Mouse (Mus musculus) CH12.LX (cell line): Measurements from ENCODE around the gene Cmss1. TPM values are rescaled to one million over a fixed set of nuclear protein-coding genes. Genes with fewer than 3 reads are reported as not detected.
A peak's percentile ranks its signal among the peaks of the same experiment; 100 is the strongest.

Experiments
- DNase-seq: peaks from one replicate; pipeline ENCODE4 v3.0.0-alpha.2; 2013; ENCODE audit errors: extremely low read depth
- H3K27ac ChIP-seq: 2 replicates; pipeline ENCODE4 v1.5.1; 2012; ENCODE audit warnings: low read depth, mild to moderate bottlenecking, control low read depth, moderate library complexity; ENCODE audit not compliant: insufficient read depth
- H3K27me3 ChIP-seq: replicated peaks from 2 replicates; pipeline ENCODE3; 2012; ENCODE audit warnings: inconsistent platforms
- H3K36me3 ChIP-seq, 2 experiments: replicated peaks in 1 of 2; 2 replicates each; pipeline versions ENCODE3 to v1.6.1; 2012; ENCODE audit warnings: inconsistent platforms in 1 of 2, low read length in 1 of 2, mild to moderate bottlenecking in 1 of 2, mixed read lengths in 1 of 2, moderate library complexity in 1 of 2; ENCODE audit not compliant: control insufficient read depth in 1 of 2, insufficient read depth in 1 of 2
- H3K4me1 ChIP-seq, 2 experiments: 2 replicates each; pipeline ENCODE4 v1.6.1; 2012; ENCODE audit warnings: inconsistent platforms in 1 of 2, moderate library complexity in 1 of 2; ENCODE audit not compliant: insufficient read depth in 2 of 2, control insufficient read depth in 1 of 2
- H3K4me2 ChIP-seq: 2 replicates; pipeline ENCODE4 v1.6.1; 2012; ENCODE audit warnings: low read depth, mild to moderate bottlenecking, control low read depth; ENCODE audit not compliant: poor library complexity, insufficient read depth, severe bottlenecking
- H3K4me3 ChIP-seq, 3 experiments: fragments of 150-350 bp in 1 of 3; sonication (generic) in 1 of 3; replicated peaks in 1 of 3; 2 replicates each; pipeline versions ENCODE3 to v1.5.1; 2011 to 2012; ENCODE audit warnings: low read depth in 2 of 3, low read length in 2 of 3, mild to moderate bottlenecking in 2 of 3, moderate library complexity in 2 of 3, control low read depth in 1 of 3, improper control_type of control experiment in 1 of 3, inconsistent platforms in 1 of 3, mixed read lengths in 1 of 3; ENCODE audit not compliant: poor library complexity in 1 of 3
- H3K79me2 ChIP-seq: replicated peaks from 2 replicates; pipeline ENCODE4 v1.6.1; 2012; ENCODE audit warnings: mild to moderate bottlenecking, moderate library complexity; ENCODE audit not compliant: control insufficient read depth, poor library complexity, insufficient read depth, severe bottlenecking; ENCODE audit errors: extremely low read depth
- H3K9ac ChIP-seq: 2 replicates; pipeline ENCODE4 v1.6.1; 2012; ENCODE audit warnings: low read depth, mild to moderate bottlenecking, control low read depth, moderate library complexity; ENCODE audit not compliant: insufficient read depth
- H3K9me3 ChIP-seq: replicated peaks from 2 replicates; pipeline ENCODE3; 2012; ENCODE audit warnings: low read length, inconsistent platforms, mixed read lengths
- CTCF ChIP-seq, 2 experiments: IDR thresholded peaks in 1 of 2; conservative IDR thresholded peaks in 1 of 2; 2 replicates each; pipeline ENCODE4 v1.5.1; 2011 to 2012; ENCODE audit warnings: low read depth in 2 of 2, low read length in 2 of 2, improper control_type of control experiment in 1 of 2, inconsistent platforms in 1 of 2, mild to moderate bottlenecking in 1 of 2, moderate library complexity in 1 of 2
- E2F4 ChIP-seq: IDR thresholded peaks from 2 replicates; pipeline ENCODE4 v1.6.1; 2011; ENCODE audit warnings: low read depth, low read length, improper control_type of control experiment; ENCODE audit not compliant: insufficient replicate concordance
- ELF1 ChIP-seq: IDR thresholded peaks from 2 replicates; pipeline ENCODE4 v1.6.1; 2014; ENCODE audit warnings: low read depth, mild to moderate bottlenecking, inconsistent platforms, low read length, improper control_type of control experiment
- GABPA ChIP-seq: IDR thresholded peaks from 2 replicates; pipeline ENCODE4 v1.6.1; 2012; ENCODE audit warnings: low read depth, low read length, improper control_type of control experiment, inconsistent platforms; ENCODE audit not compliant: insufficient replicate concordance
- HCFC1 ChIP-seq: IDR thresholded peaks from 2 replicates; pipeline ENCODE4 v1.6.1; 2012; ENCODE audit warnings: low read depth, mild to moderate bottlenecking, inconsistent platforms, low read length, improper control_type of control experiment
- IRF4 ChIP-seq: IDR thresholded peaks from 2 replicates; pipeline ENCODE4 v1.6.1; 2014; ENCODE audit warnings: low read depth, mild to moderate bottlenecking, inconsistent platforms, low read length, improper control_type of control experiment
- JUN ChIP-seq: IDR thresholded peaks from 2 replicates; pipeline ENCODE4 v1.6.1; 2011; ENCODE audit warnings: low read depth, mild to moderate bottlenecking, low read length, improper control_type of control experiment, moderate library complexity; ENCODE audit not compliant: insufficient read depth
- MAFK ChIP-seq: IDR thresholded peaks from 2 replicates; pipeline ENCODE4 v1.6.1; 2011; ENCODE audit warnings: low read length, improper control_type of control experiment; ENCODE audit not compliant: insufficient replicate concordance
- MAX ChIP-seq: IDR thresholded peaks from 2 replicates; pipeline ENCODE4 v1.6.1; 2011; ENCODE audit warnings: low read length, improper control_type of control experiment
- MEF2A ChIP-seq: IDR thresholded peaks from 2 replicates; pipeline ENCODE4 v1.6.1; 2014; ENCODE audit warnings: low read depth, mild to moderate bottlenecking, inconsistent platforms, low read length, improper control_type of control experiment, borderline replicate concordance
- MYC ChIP-seq: IDR thresholded peaks from 2 replicates; pipeline ENCODE4 v1.6.1; 2011; ENCODE audit warnings: low read depth, mild to moderate bottlenecking, improper control_type of control experiment, low read length
- NELFE ChIP-seq: IDR thresholded peaks from 2 replicates; pipeline ENCODE4 v1.6.1; 2011; ENCODE audit warnings: low read depth, low read length, improper control_type of control experiment
- NRF1 ChIP-seq: IDR thresholded peaks from 2 replicates; pipeline ENCODE4 v1.6.1; 2014; ENCODE audit warnings: low read depth, mild to moderate bottlenecking, inconsistent platforms, low read length, improper control_type of control experiment, moderate library complexity
- POLR2A ChIP-seq: IDR thresholded peaks from 2 replicates; pipeline ENCODE4 v1.6.1; 2011; ENCODE audit warnings: low read depth, mild to moderate bottlenecking, improper control_type of control experiment, low read length
- RAD21 ChIP-seq: IDR thresholded peaks from 2 replicates; pipeline ENCODE4 v1.6.1; 2011; ENCODE audit warnings: low read depth, mild to moderate bottlenecking, low read length, improper control_type of control experiment, moderate library complexity
- SIN3A ChIP-seq: IDR thresholded peaks from 2 replicates; pipeline ENCODE4 v1.6.1; 2012; ENCODE audit warnings: low read length, improper control_type of control experiment, inconsistent platforms
- SMC3 ChIP-seq: IDR thresholded peaks from 2 replicates; pipeline ENCODE4 v1.6.1; 2011; ENCODE audit warnings: low read depth, low read length, improper control_type of control experiment
- TBP ChIP-seq: conservative IDR thresholded peaks from 2 replicates; pipeline ENCODE4 v1.6.1; 2011; ENCODE audit warnings: low read depth, low read length, improper control_type of control experiment
- UBTF ChIP-seq: IDR thresholded peaks from 2 replicates; pipeline ENCODE4 v1.6.1; 2012; ENCODE audit warnings: low read depth, mild to moderate bottlenecking, inconsistent platforms, low read length, improper control_type of control experiment, moderate library complexity
- ZC3H11A ChIP-seq: IDR thresholded peaks from 2 replicates; pipeline ENCODE4 v1.6.1; 2012; ENCODE audit warnings: low read depth, mild to moderate bottlenecking, inconsistent platforms, low read length, improper control_type of control experiment
- dilution Hi-C: fragments of 300-500 bp; cut with MboI; formaldehyde crosslinking; loops from 2 replicates; pipeline ENCODE4 v1.14.3; 2020; ENCODE audit warnings: low sequenced_read_pairs; ENCODE audit not compliant: extremely low pct_unique_long_range_greater_than_20kb, extremely low pct_ligation_motif_present
- in situ Hi-C: fragments of 300-500 bp; cut with MboI; formaldehyde crosslinking; loops from 3 replicates; pipeline ENCODE4 v1.14.3; 2019; ENCODE audit warnings: low sequenced_read_pairs, low pct_ligation_motif_present, low pct_unique_long_range_greater_than_20kb, mixed read lengths
- polyA plus RNA-seq: library from polyadenylated mRNA; unstranded; fragments of >175 nt; gene quantifications from 2 replicates; pipeline ENCODE4 v1.2.1, GENCODE M21; 2012; ENCODE audit warnings: low read depth; ENCODE audit not compliant: insufficient read length
- total RNA-seq, 2 experiments: library from RNA; depleted of rRNA; stranded (reverse); fragments of 300-350 nt in 1 of 2; fragments of >200 nt in 1 of 2; gene quantifications; 2 replicates each; pipeline ENCODE4 v1.2.3; 2012 to 2014

Gene Cmss1
- total and polyA plus RNA-seq, 3 experiments = 94.7 to 107 (median 103) TPM

DNA sequence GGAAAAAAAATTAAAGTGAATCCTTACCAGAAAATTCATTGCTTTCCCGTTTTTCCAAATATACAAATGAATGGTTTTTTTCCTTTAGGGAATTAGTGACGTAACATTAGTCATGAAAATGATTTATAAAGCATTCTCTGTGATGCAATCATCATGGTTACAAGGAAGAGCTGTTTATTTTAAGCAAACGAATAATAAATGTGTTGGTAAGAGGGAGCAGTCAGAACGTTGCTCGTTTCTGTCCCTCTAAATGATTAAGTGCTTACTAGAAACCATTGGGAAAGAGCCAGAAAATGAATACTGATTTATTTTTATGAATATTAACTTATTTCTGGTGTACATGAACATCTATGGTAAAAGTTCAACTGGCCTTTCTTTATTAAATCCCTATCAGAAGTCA is 28.1 kb upstream of the Cmss1 start:
- peaks cover 27% of the 10 kb centered on the region for H3K27me3 ChIP-seq
- no peak for DNase-seq
- H3K79me2 ChIP-seq = no peaks in the 10 kb centered on the region
- in situ Hi-C loops = no loop called here
- no peak overlapping the region for H3K9ac ChIP-seq
- no peak for TF ChIP-seq UBTF
- TF ChIP-seq MEF2A = no peak
- no peak for TF ChIP-seq MYC
- no peak for TF ChIP-seq NRF1
- TF ChIP-seq HCFC1 = no peak
- no peak for TF ChIP-seq POLR2A
- TF ChIP-seq MAFK = no peak
- no peak for TF ChIP-seq TBP
- TF ChIP-seq NELFE = no peak
- TF ChIP-seq CTCF (conservative IDR thresholded peaks at IDR 0.05 in 1 of 2, IDR thresholded peaks at IDR 0.05 in 1 of 2; ENCODE audit: low read depth in 2 of 2, low read length in 2 of 2) = no peak
- TF ChIP-seq JUN = no peak
- TF ChIP-seq, all 38 proteins: peak for 0
- H3K9me3 ChIP-seq = no peaks in the 10 kb centered on the region
- H3K4me1 ChIP-seq = no peaks in the 10 kb centered on the region
- dilution Hi-C loops = no loop called here
- no peaks in the 10 kb centered on the region for H3K36me3 ChIP-seq
- H3K4me3 ChIP-seq = no peak overlapping the region
- H3K27ac ChIP-seq = no peak overlapping the region
- no peak overlapping the region for H3K4me2 ChIP-seq

DNA sequence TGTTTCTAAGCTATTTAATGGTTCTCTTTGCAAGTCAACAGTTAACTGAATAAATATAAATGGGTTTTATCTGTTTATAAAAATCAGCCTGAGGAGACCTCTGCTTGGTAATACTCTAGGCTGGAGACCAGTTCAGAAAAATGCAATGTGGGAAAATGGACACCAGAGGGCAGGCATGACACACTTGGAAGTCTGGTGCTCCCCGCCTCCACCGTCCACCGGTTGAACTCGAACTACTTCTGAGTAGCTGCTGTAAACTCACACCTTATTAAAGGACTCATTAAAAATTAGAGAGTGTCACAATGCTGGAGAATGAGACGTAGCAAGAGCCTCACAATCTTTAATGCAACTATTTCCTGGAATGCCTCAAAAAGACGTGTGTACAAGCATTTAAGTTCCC is 27.5 kb upstream of the Cmss1 start:
- dilution Hi-C loops = no loop called here

More for the DNA sequence above, 27.5 kb upstream of the Cmss1 start:
- peak; percentile 83 for DNase-seq
- Histone ChIP-seq H3K4me2 (no peak overlapping the region), H3K4me3 (no peak overlapping the region), H3K27ac (no peak overlapping the region), H3K36me3 (no peaks in the 10 kb centered on the region)
- in situ Hi-C loops = no loop called here
- peak; percentile 78 for TF ChIP-seq SMC3
- no peak for TF ChIP-seq E2F4
- no peak for TF ChIP-seq MAFK
- no peak for TF ChIP-seq JUN
- no peak for TF ChIP-seq NRF1
- no peak for TF ChIP-seq ELF1
- no peak for TF ChIP-seq IRF4
- peak; percentile 17; the same call in 1 of the 2 replicates for TF ChIP-seq ZC3H11A
- TF ChIP-seq GABPA = no peak
- TF ChIP-seq SIN3A = no peak
- peak; percentile 74 to 87 for TF ChIP-seq CTCF (conservative IDR thresholded peaks at IDR 0.05 in 1 of 2, IDR thresholded peaks at IDR 0.05 in 1 of 2; ENCODE audit: low read depth in 2 of 2, low read length in 2 of 2)
- TF ChIP-seq RAD21 = peak; percentile 91
- no peak for TF ChIP-seq POLR2A
- TF ChIP-seq MAX = no peak
- TF ChIP-seq, all 38 proteins: peak for 4
- H3K4me1 ChIP-seq = no peaks in the 10 kb centered on the region
- H3K9ac ChIP-seq = no peak overlapping the region
- H3K27me3 ChIP-seq = peaks cover 27% of the 10 kb centered on the region
- H3K79me2 ChIP-seq = no peaks in the 10 kb centered on the region
- H3K9me3 ChIP-seq = no peaks in the 10 kb centered on the region
